Mouse (Mus musculus): ENCODE measurements around the gene Ly6g6c. TPM values are rescaled to one million over a fixed set of nuclear protein-coding genes. Genes with fewer than 3 reads are reported as not detected.

The Ly6g6c gene
- total and polyA plus RNA-seq, 2 experiments, result not detected

DNA sequence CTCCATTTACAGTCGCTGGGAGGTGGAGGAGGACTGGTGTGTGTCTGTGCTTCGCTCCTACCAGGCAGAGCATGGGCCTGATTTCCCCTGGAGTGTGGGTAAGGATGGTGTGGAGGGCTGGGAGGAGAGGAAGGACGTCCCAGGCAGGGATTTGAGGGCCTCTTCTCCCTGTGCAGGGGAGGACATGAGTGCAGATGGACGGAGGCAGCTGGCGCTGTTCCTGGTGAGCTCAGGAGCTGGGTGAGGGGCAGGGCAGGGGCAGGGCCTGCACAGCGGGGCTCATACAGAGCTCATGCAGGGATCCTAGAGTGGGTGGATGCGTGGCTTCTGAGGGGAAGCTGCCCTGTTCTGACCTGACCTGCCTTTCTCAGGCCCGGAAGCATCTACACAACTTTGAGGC is 37.1 kb downstream of the Ly6g6c start:
- DNase-seq (ENCODE audit: extremely low read depth, low read depth, low spot score), result no peak
- no peak overlapping the region for H3K27ac ChIP-seq (replicated peaks; ENCODE audit: insufficient read depth, low read depth, low read length)
- no peaks in the 10 kb centered on the region for H3K27me3 ChIP-seq (ENCODE audit: control insufficient read depth, insufficient read depth, low read length)
- H3K9ac ChIP-seq (ENCODE audit: low read depth, low read length), result no peak overlapping the region
- no peaks in the 10 kb centered on the region for H3K79me2 ChIP-seq (ENCODE audit: control insufficient read depth, insufficient read depth, low read length)
- H3K36me3 ChIP-seq (ENCODE audit: control insufficient read depth, insufficient read depth, low read length), result peaks cover 9% of the 10 kb centered on the region
- 86% methylated on average over 8 of the region's 8 CpGs for WGBS
- TF ChIP-seq POLR2A (IDR thresholded peaks at IDR 0.05; ENCODE audit: extremely low read depth, insufficient read depth, low read length) (no peak), CTCF (IDR thresholded peaks at IDR 0.05; ENCODE audit: low read depth, low read length) (no peak)
- no peak overlapping the region for H3K4me3 ChIP-seq (ENCODE audit: insufficient read depth, low read depth, low read length)
- H3K4me1 ChIP-seq (ENCODE audit: control insufficient read depth, insufficient read depth, low read length), result peaks cover 7% of the 10 kb centered on the region; the same call in 1 of the 2 replicates

DNA sequence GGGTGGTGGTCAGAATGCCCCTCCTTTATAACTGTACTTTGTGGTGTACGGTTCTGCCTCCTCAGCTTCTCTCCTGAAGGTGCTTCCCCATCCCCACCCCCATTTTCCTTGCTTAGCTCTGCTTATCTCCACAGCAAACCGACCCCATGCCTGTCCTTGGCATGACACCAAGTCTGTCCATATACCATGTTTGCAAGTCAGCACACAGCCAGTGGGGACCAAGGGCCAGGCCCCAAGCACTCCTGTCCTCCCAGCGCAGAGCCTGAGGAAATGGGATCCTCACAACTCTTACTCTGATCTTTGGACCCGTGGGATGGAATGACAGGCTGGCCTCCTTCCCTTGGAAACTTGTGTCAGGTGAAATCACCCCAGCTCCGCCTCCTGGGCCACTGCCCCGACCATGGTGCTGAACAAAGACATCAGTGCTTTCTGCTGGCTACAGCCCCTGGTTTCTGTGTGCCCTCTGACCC is 38.1 kb downstream of the Ly6g6c start:
- WGBS, result 17% methylated on average over 6 of the region's 6 CpGs
- DNase-seq (ENCODE audit: extremely low read depth, low read depth, low spot score), result peak; percentile 72
- no peaks in the 10 kb centered on the region for H3K79me2 ChIP-seq (ENCODE audit: control insufficient read depth, insufficient read depth, low read length)
- peaks cover 7% of the 10 kb centered on the region; the same call in 1 of the 2 replicates for H3K4me1 ChIP-seq (ENCODE audit: control insufficient read depth, insufficient read depth, low read length)
- no peak overlapping the region for H3K27ac ChIP-seq (replicated peaks; ENCODE audit: insufficient read depth, low read depth, low read length)
- H3K4me3 ChIP-seq (ENCODE audit: insufficient read depth, low read depth, low read length), result no peak overlapping the region
- TF ChIP-seq CTCF (IDR thresholded peaks at IDR 0.05; ENCODE audit: low read depth, low read length), result no peak
- no peak for TF ChIP-seq POLR2A (IDR thresholded peaks at IDR 0.05; ENCODE audit: extremely low read depth, insufficient read depth, low read length)
- H3K9ac ChIP-seq (ENCODE audit: low read depth, low read length), result no peak overlapping the region
- H3K27me3 ChIP-seq (ENCODE audit: control insufficient read depth, insufficient read depth, low read length), result no peaks in the 10 kb centered on the region
- peaks cover 8% of the 10 kb centered on the region for H3K36me3 ChIP-seq (ENCODE audit: control insufficient read depth, insufficient read depth, low read length)

DNA sequence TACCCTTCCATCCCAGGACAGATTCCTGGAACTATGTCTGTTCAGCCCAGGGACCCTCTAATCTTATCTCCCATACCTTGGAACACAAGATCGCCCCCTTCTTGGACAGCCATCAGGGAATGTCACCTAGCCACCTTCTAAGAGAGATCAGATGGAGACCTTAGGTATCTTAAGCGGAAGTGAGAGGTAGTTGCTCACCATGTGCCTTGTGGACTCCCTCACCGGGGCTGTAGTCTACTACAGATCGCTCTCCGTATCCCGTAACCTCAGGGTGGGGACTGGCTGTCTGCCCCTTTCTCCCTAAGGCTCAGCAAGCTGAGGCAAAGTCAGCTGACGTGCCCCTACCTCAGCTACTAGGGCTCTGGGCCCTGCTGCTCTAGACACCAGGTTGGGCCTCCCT is 38.9 kb downstream of the Ly6g6c start:
- 97% methylated on average over 7 of the region's 7 CpGs for WGBS
- TF ChIP-seq CTCF (IDR thresholded peaks at IDR 0.05; ENCODE audit: low read depth, low read length) (no peak), POLR2A (IDR thresholded peaks at IDR 0.05; ENCODE audit: extremely low read depth, insufficient read depth, low read length) (no peak)
- Histone ChIP-seq H3K27ac (replicated peaks; ENCODE audit: insufficient read depth, low read depth, low read length) (no peak overlapping the region), H3K27me3 (ENCODE audit: control insufficient read depth, insufficient read depth, low read length) (no peaks in the 10 kb centered on the region), H3K79me2 (ENCODE audit: control insufficient read depth, insufficient read depth, low read length) (no peaks in the 10 kb centered on the region), H3K4me1 (ENCODE audit: control insufficient read depth, insufficient read depth, low read length) (peaks cover 7% of the 10 kb centered on the region; the same call in 1 of the 2 replicates), H3K9ac (ENCODE audit: low read depth, low read length) (no peak overlapping the region), H3K4me3 (ENCODE audit: insufficient read depth, low read depth, low read length) (no peak overlapping the region), H3K36me3 (ENCODE audit: control insufficient read depth, insufficient read depth, low read length) (peaks cover 8% of the 10 kb centered on the region)
- DNase-seq (ENCODE audit: extremely low read depth, low read depth, low spot score), result no peak

DNA sequence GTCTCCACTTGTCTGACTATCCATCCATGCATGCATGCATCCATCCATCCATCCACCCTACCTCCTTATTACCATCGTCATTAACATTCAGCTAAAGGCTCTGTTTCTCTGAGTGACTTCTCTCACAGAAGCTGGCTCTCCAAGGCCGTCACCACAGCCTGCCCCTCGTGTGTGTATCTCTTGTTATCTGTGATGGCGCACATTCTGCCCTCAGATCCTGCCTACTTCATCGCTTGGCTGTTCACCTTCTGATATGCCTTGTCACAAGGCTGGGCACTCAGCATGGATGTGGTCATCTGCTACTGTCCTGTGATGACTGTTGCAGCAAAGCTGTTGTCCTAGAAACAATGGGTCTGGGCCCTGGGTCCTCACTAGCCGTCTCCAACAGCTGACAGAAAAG is 39.6 kb downstream of the Ly6g6c start:
- Histone ChIP-seq H3K9ac (ENCODE audit: low read depth, low read length) (no peak overlapping the region), H3K27ac (replicated peaks; ENCODE audit: insufficient read depth, low read depth, low read length) (no peak overlapping the region), H3K4me1 (ENCODE audit: control insufficient read depth, insufficient read depth, low read length) (peaks cover 7% of the 10 kb centered on the region; the same call in 1 of the 2 replicates)

DNA sequence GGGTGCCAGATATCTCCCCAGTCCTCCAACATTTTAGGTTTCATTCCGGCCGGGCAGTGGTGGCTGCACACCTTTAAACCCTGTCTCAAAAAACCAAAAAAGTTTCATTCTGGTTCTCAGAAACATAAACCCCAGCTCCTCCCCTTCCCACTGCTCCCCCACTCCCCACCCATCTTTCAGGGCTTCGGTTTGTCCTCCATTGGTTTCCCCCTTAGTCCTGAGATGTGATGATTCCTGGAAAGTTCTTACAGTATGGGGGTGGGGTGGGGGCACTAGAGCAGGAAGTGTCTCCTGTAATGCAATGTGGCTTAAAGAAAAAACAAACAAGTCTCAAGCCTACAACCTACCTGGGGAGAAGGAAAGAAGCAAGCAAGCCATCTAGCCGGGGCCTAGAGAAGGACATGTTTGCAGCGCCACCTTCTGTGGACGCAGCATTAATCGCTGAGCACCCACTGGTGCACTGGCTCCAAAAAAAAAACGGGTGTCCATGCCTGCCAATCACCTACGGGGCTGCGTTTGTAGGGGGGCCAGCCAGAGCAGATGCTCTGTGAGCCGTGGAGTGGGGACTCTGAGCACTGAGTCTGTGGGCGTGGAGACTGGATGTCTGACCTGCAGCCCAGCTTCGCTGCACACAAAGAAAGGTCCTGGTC is 40.7 kb downstream of the Ly6g6c start:
- no peak for DNase-seq (ENCODE audit: extremely low read depth, low read depth, low spot score)
- peaks cover 7% of the 10 kb centered on the region; the same call in 1 of the 2 replicates for H3K4me1 ChIP-seq (ENCODE audit: control insufficient read depth, insufficient read depth, low read length)
- no peaks in the 10 kb centered on the region for H3K79me2 ChIP-seq (ENCODE audit: control insufficient read depth, insufficient read depth, low read length)
- H3K27me3 ChIP-seq (ENCODE audit: control insufficient read depth, insufficient read depth, low read length), result no peaks in the 10 kb centered on the region
- 43% methylated on average over 13 of the region's 13 CpGs for WGBS
- no peak overlapping the region for H3K9ac ChIP-seq (ENCODE audit: low read depth, low read length)
- H3K4me3 ChIP-seq (ENCODE audit: insufficient read depth, low read depth, low read length), result no peak overlapping the region
- TF ChIP-seq CTCF (IDR thresholded peaks at IDR 0.05; ENCODE audit: low read depth, low read length) (peak; percentile 64), POLR2A (IDR thresholded peaks at IDR 0.05; ENCODE audit: extremely low read depth, insufficient read depth, low read length) (no peak)
- no peak overlapping the region for H3K27ac ChIP-seq (replicated peaks; ENCODE audit: insufficient read depth, low read depth, low read length)
- H3K36me3 ChIP-seq (ENCODE audit: control insufficient read depth, insufficient read depth, low read length), result peaks cover 8% of the 10 kb centered on the region

More for the DNA sequence above, 39.6 kb downstream of the Ly6g6c start:
- Histone ChIP-seq H3K36me3 (ENCODE audit: control insufficient read depth, insufficient read depth, low read length) (peaks cover 8% of the 10 kb centered on the region), H3K27me3 (ENCODE audit: control insufficient read depth, insufficient read depth, low read length) (no peaks in the 10 kb centered on the region), H3K4me3 (ENCODE audit: insufficient read depth, low read depth, low read length) (no peak overlapping the region), H3K79me2 (ENCODE audit: control insufficient read depth, insufficient read depth, low read length) (no peaks in the 10 kb centered on the region)
- 84% methylated on average over 6 of the region's 6 CpGs for WGBS
- TF ChIP-seq POLR2A (IDR thresholded peaks at IDR 0.05; ENCODE audit: extremely low read depth, insufficient read depth, low read length) (no peak), CTCF (IDR thresholded peaks at IDR 0.05; ENCODE audit: low read depth, low read length) (no peak)
- no peak for DNase-seq (ENCODE audit: extremely low read depth, low read depth, low spot score)

DNA sequence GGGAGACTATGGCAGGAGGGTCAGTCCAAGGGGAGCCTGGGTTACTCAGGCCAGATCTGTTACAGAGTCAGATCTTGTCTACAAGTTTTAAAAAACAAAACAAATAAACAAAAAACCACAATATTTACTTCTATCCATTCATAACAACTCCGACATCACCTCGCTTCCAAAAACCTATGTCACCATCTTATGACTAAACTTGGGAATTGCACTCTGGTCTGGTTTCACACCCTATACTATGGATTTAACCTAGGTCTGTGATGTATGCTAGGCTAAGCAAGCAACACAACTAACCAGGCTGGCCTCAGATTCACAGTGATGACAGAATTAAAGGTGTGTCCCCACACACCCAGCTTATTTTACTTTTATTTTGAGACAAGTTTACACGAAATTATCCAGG is 41.3 kb downstream of the Ly6g6c start:
- Histone ChIP-seq H3K27me3 (ENCODE audit: control insufficient read depth, insufficient read depth, low read length) (no peaks in the 10 kb centered on the region), H3K4me1 (ENCODE audit: control insufficient read depth, insufficient read depth, low read length) (peaks cover 7% of the 10 kb centered on the region; the same call in 1 of the 2 replicates), H3K4me3 (ENCODE audit: insufficient read depth, low read depth, low read length) (no peak overlapping the region), H3K9ac (ENCODE audit: low read depth, low read length) (no peak overlapping the region), H3K36me3 (ENCODE audit: control insufficient read depth, insufficient read depth, low read length) (peaks cover 5% of the 10 kb centered on the region; the same call in 1 of the 2 replicates), H3K27ac (replicated peaks; ENCODE audit: insufficient read depth, low read depth, low read length) (no peak overlapping the region), H3K79me2 (ENCODE audit: control insufficient read depth, insufficient read depth, low read length) (no peaks in the 10 kb centered on the region)
- no peak for DNase-seq (ENCODE audit: extremely low read depth, low read depth, low spot score)
- TF ChIP-seq POLR2A (IDR thresholded peaks at IDR 0.05; ENCODE audit: extremely low read depth, insufficient read depth, low read length), result no peak
- no peak for TF ChIP-seq CTCF (IDR thresholded peaks at IDR 0.05; ENCODE audit: low read depth, low read length)
- 80% methylated on average over 3 of the region's 3 CpGs for WGBS

Measured in liver, adult 2 months (tissue).